Mouse (Mus musculus): Measurements from ENCODE around the gene Hvcn1. TPM values are rescaled to one million over a fixed set of nuclear protein-coding genes. Genes with fewer than 3 reads are reported as not detected.

Gene Hvcn1
- polyA plus RNA-seq (2014; fragmentation: Illumina TruSeq; extraction: RNeasy Lipid Tissue Mini Kit (QIAGEN cat#74804); ENCODE audit: low read depth, low replicate concordance) = 22.2 TPM

GRCm38 (mm10) chr5:122206475-122206874 lies at the start of gene Hvcn1:
Gene Hvcn1 (plus strand): TSS chr5:122206804.

GRCm38 (mm10) chr5:122157827-122158381 lies 48.7 kb upstream of the Hvcn1 start, which contains the start of gene Ppp1cc:
Gene Ppp1cc (plus strand): TSS chr5:122158278.

GRCm38 (mm10) chr5:122263933-122264905 lies 57.6 kb downstream of the Hvcn1 start, which contains the start of gene Tctn1:
Gene Tctn1 (minus strand): TSS chr5:122264460.

GRCm38 (mm10) chr5:122284183-122285028 lies 77.8 kb downstream of the Hvcn1 start, which contains the start of gene Pptc7:
Gene Pptc7 (plus strand): TSS chr5:122284365.

Other genes starting within 250 kb of the Hvcn1 start
- 2.0 TPM for gene Cux2, start 156.7 kb upstream of the Hvcn1 start, polyA plus RNA-seq (2014; fragmentation: Illumina TruSeq; extraction: RNeasy Lipid Tissue Mini Kit (QIAGEN cat#74804); ENCODE audit: low read depth, low replicate concordance)
- not detected for gene Myl2, start 105.9 kb upstream of the Hvcn1 start, polyA plus RNA-seq (2014; fragmentation: Illumina TruSeq; extraction: RNeasy Lipid Tissue Mini Kit (QIAGEN cat#74804); ENCODE audit: low read depth, low replicate concordance)
- 4.3 TPM for gene Ccdc63, start 66.0 kb upstream of the Hvcn1 start, polyA plus RNA-seq (2014; fragmentation: Illumina TruSeq; extraction: RNeasy Lipid Tissue Mini Kit (QIAGEN cat#74804); ENCODE audit: low read depth, low replicate concordance)
- 178 TPM for gene Ppp1cc, start 48.5 kb upstream of the Hvcn1 start, polyA plus RNA-seq (2014; fragmentation: Illumina TruSeq; extraction: RNeasy Lipid Tissue Mini Kit (QIAGEN cat#74804); ENCODE audit: low read depth, low replicate concordance)
- gene Tctn1, start 57.7 kb downstream of the Hvcn1 start, polyA plus RNA-seq (2014; fragmentation: Illumina TruSeq; extraction: RNeasy Lipid Tissue Mini Kit (QIAGEN cat#74804); ENCODE audit: low read depth, low replicate concordance) = 22.8 TPM
- 12.8 TPM for gene Pptc7, start 77.6 kb downstream of the Hvcn1 start, polyA plus RNA-seq (2014; fragmentation: Illumina TruSeq; extraction: RNeasy Lipid Tissue Mini Kit (QIAGEN cat#74804); ENCODE audit: low read depth, low replicate concordance)
- 15.9 TPM for gene Rad9b, start 147.4 kb downstream of the Hvcn1 start, polyA plus RNA-seq (2014; fragmentation: Illumina TruSeq; extraction: RNeasy Lipid Tissue Mini Kit (QIAGEN cat#74804); ENCODE audit: low read depth, low replicate concordance)
- gene Vps29, start 147.6 kb downstream of the Hvcn1 start, polyA plus RNA-seq (2014; fragmentation: Illumina TruSeq; extraction: RNeasy Lipid Tissue Mini Kit (QIAGEN cat#74804); ENCODE audit: low read depth, low replicate concordance) = 100 TPM
- gene Gpn3, start 165.1 kb downstream of the Hvcn1 start, polyA plus RNA-seq (2014; fragmentation: Illumina TruSeq; extraction: RNeasy Lipid Tissue Mini Kit (QIAGEN cat#74804); ENCODE audit: low read depth, low replicate concordance) = 21.3 TPM
- 20.8 TPM for gene Fam216a, start 165.6 kb downstream of the Hvcn1 start, polyA plus RNA-seq (2014; fragmentation: Illumina TruSeq; extraction: RNeasy Lipid Tissue Mini Kit (QIAGEN cat#74804); ENCODE audit: low read depth, low replicate concordance)
- gene Arpc3, start 185.1 kb downstream of the Hvcn1 start, polyA plus RNA-seq (2014; fragmentation: Illumina TruSeq; extraction: RNeasy Lipid Tissue Mini Kit (QIAGEN cat#74804); ENCODE audit: low read depth, low replicate concordance) = 274 TPM
- gene Anapc7, start 214.9 kb downstream of the Hvcn1 start, polyA plus RNA-seq (2014; fragmentation: Illumina TruSeq; extraction: RNeasy Lipid Tissue Mini Kit (QIAGEN cat#74804); ENCODE audit: low read depth, low replicate concordance) = 30.9 TPM

Data from adipose tissue, adult 10 weeks (tissue).